ENCODE assay signal across 38 mouse cellular contexts in the genomic region with DNA sequence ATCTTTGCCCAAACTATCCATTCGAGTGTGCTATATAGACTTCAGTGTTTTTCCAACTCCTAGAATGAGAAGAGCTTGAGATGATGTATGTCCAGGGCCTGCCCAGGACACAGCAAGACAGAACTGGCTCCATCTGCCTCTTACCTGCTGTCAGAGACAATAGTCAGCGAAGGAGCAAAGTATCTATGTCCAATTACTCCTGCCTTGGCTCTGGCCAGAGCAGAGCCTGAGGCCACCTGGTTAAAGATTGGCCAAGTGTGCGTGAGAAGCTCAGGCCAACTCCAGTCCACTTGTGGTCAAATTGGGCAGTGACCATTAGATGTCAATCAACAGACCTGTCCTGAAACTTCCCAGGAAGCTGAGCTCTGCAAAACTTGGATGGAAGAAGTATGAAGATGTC. TPM values are rescaled to one million over a fixed set of nuclear protein-coding genes. Genes with fewer than 3 reads are reported as not detected.
DNase-seq lines count a peak whose midpoint lies in the region; ATAC-seq and TF ChIP-seq lines count a peak whose summit lies in the region.
"Had no signal": no experiment of that assay in that cellular context is flagged by ENCODE, and none has a peak within 500 bp of the region (broad histone marks: within the 10 kb centered on the region; RNA-seq: fewer than 3 reads in every experiment).

No protein-coding gene starts in this region.

- no peak overlapping the region for H3K9ac ChIP-seq in kidney, embryonic 14.5 days (ENCODE audit: low read depth, low read length)
- no peak overlapping the region for H3K9ac ChIP-seq in kidney, postnatal 0 days (ENCODE audit: low read depth, low read length)
- H3K9ac ChIP-seq: embryonic facial prominence, embryonic 12.5 days; heart, embryonic 13.5 days; hindbrain, embryonic 15.5 days; limb, embryonic 12.5 days; midbrain, embryonic 13.5 days had no signal

- no peak for ATAC-seq in kidney, embryonic 14.5 days (ENCODE audit: low FRiP score, low TSS enrichment)
- ATAC-seq in kidney, postnatal 0 days (replicated peaks; ENCODE audit: low FRiP score, low read depth), result peak; percentile 80
- no peak for ATAC-seq in erythroid progenitor cell, adult 5-6 weeks (replicated peaks; ENCODE audit: low FRiP score, poor library complexity, severe bottlenecking)
- ATAC-seq: forebrain, embryonic 16.5 days; inflammation-experienced regulatory T-cells, adult 6 months; midbrain, embryonic 13.5 days had no signal

- no peak overlapping the region for H3K4me3 ChIP-seq in kidney, embryonic 14.5 days (ENCODE audit: low read length)
- no peak overlapping the region for H3K4me3 ChIP-seq in kidney, adult 2 months (ENCODE audit: insufficient read depth, low read depth, low read length)
- no peak overlapping the region for H3K4me3 ChIP-seq in kidney, postnatal 0 days (replicated peaks; ENCODE audit: low read depth, low read length)
- H3K4me3 ChIP-seq: embryonic facial prominence, embryonic 12.5 days; forebrain, embryonic 10.5 days; gastrocnemius, adult 2 months; heart, adult 2 months; heart, embryonic 13.5 days; hindbrain, embryonic 15.5 days; limb, embryonic 12.5 days; midbrain, embryonic 13.5 days had no signal

- no peak overlapping the region for H3K4me2 ChIP-seq in kidney, embryonic 14.5 days (replicated peaks; ENCODE audit: low read depth, low read length)
- H3K4me2 ChIP-seq in kidney, postnatal 0 days (ENCODE audit: low read length), result no peak overlapping the region
- H3K4me2 ChIP-seq: embryonic facial prominence, embryonic 12.5 days; heart, embryonic 13.5 days; hindbrain, embryonic 15.5 days; limb, embryonic 12.5 days; midbrain, embryonic 13.5 days had no signal

- no peaks in the 10 kb centered on the region for H3K36me3 ChIP-seq in kidney, embryonic 14.5 days (ENCODE audit: control insufficient read depth, insufficient read depth, low read length)
- H3K36me3 ChIP-seq in kidney, adult 2 months (ENCODE audit: control insufficient read depth, insufficient read depth, low read length), result no peaks in the 10 kb centered on the region
- H3K36me3 ChIP-seq in kidney, postnatal 0 days (ENCODE audit: insufficient read depth, low read length), result no peaks in the 10 kb centered on the region
- H3K36me3 ChIP-seq: embryonic facial prominence, embryonic 12.5 days; forebrain, embryonic 10.5 days; G1E; heart, embryonic 13.5 days; hindbrain, embryonic 15.5 days; limb, embryonic 12.5 days; midbrain, embryonic 13.5 days had no signal

- WGBS in kidney, embryonic 14.5 days, result 74% methylated on average over 3 of the region's 3 CpGs
- 43% methylated on average over 3 of the region's 3 CpGs for WGBS in kidney, adult 2 months
- 66% methylated on average over 3 of the region's 3 CpGs for WGBS in kidney, postnatal 0 days

- intact Hi-C loops in left cerebral cortex, postnatal 25 days (cut with DNase I), result no loop called here

- no peak overlapping the region for H3K27ac ChIP-seq in kidney, embryonic 14.5 days (ENCODE audit: low read depth, low read length)
- no peak overlapping the region for H3K27ac ChIP-seq in kidney, adult 2 months (ENCODE audit: insufficient read depth, low read depth, low read length)
- H3K27ac ChIP-seq in kidney, postnatal 0 days, result no peak overlapping the region
- H3K27ac ChIP-seq: embryonic facial prominence, embryonic 12.5 days; forebrain, embryonic 10.5 days; gastrocnemius, adult 2 months; heart, embryonic 13.5 days; hindbrain, embryonic 15.5 days; limb, embryonic 12.5 days; macrophage; midbrain, embryonic 13.5 days had no signal

- no peak for TF ChIP-seq POLR2A in kidney, adult 2 months (IDR thresholded peaks at IDR 0.05; ENCODE audit: low read depth, low read length)

- H3K27me3 ChIP-seq in kidney, embryonic 14.5 days (ENCODE audit: control insufficient read depth, insufficient read depth, low read length), result no peaks in the 10 kb centered on the region
- no peaks in the 10 kb centered on the region for H3K27me3 ChIP-seq in kidney, adult 2 months (replicated peaks; ENCODE audit: control insufficient read depth, insufficient read depth, low read length)
- H3K27me3 ChIP-seq in kidney, postnatal 0 days (ENCODE audit: insufficient read depth, low read length), result no peaks in the 10 kb centered on the region
- H3K27me3 ChIP-seq: embryonic facial prominence, embryonic 12.5 days; hindbrain, embryonic 15.5 days; limb, embryonic 12.5 days; midbrain, embryonic 13.5 days had no signal

- no peak for TF ChIP-seq CTCF in kidney, adult 2 months (conservative IDR thresholded peaks at IDR 0.05; ENCODE audit: insufficient read depth, insufficient read length, low read depth, low read length)
- TF ChIP-seq CTCF in kidney, postnatal 0 days (IDR thresholded peaks at IDR 0.05; ENCODE audit: low read depth), result no peak

- H3K9me3 ChIP-seq in kidney, embryonic 14.5 days (ENCODE audit: control insufficient read depth, low read length), result no peaks in the 10 kb centered on the region
- H3K9me3 ChIP-seq in kidney, postnatal 0 days (replicated peaks; ENCODE audit: low read length), result no peaks in the 10 kb centered on the region
- H3K9me3 ChIP-seq: embryonic facial prominence, embryonic 12.5 days; forebrain, embryonic 10.5 days; G1E; heart, embryonic 13.5 days; hindbrain, embryonic 15.5 days; limb, embryonic 12.5 days; midbrain, embryonic 13.5 days had no signal

- peak; percentile 89 for DNase-seq in kidney, adult 11 months
- peak; percentile 94 for DNase-seq in kidney, adult 2 months
- no peak for DNase-seq in kidney, postnatal 0 days (ENCODE audit: low spot score)
- peak; percentile 36 to 63 for DNase-seq in kidney, postnatal 4 days
- no peak for DNase-seq in left cerebral cortex, postnatal 25 days (ENCODE audit: low spot score in 2 of 2)
- DNase-seq in adrenal gland, postnatal 25 days, result no peak
- DNase-seq: adrenal gland, postnatal 10 days; cerebellum, adult 11 months; cerebellum, adult 9-10 months; embryo, embryonic 11 days; gastrocnemius, adult 2 months; gastrocnemius, postnatal 36 days; heart, adult 2 months; heart, postnatal 10 days; lung, adult 2 months; lung, postnatal 10 days; thymus, postnatal 14 days had no signal

- no peaks in the 10 kb centered on the region for H3K4me1 ChIP-seq in kidney, embryonic 14.5 days (ENCODE audit: control insufficient read depth, insufficient read depth, low read length)
- H3K4me1 ChIP-seq in kidney, adult 2 months (ENCODE audit: control insufficient read depth, insufficient read depth, low read length), result peaks cover 14% of the 10 kb centered on the region; the same call in 1 of the 2 replicates
- H3K4me1 ChIP-seq in kidney, postnatal 0 days (replicated peaks; ENCODE audit: insufficient read depth, low read length), result 0 out of 2 replicates have a peak, but pooled peaks cover 5% of the 10 kb centered on the region
- H3K4me1 ChIP-seq: embryonic facial prominence, embryonic 12.5 days; forebrain, embryonic 10.5 days; hindbrain, embryonic 15.5 days; limb, embryonic 12.5 days; midbrain, embryonic 13.5 days had no signal

RNA-seq across cellular contexts. Expression of a gene that starts 13.9 kb away (rescaled TPM):
- polyA plus RNA-seq in kidney, embryonic 14.5 days (2014; fragmentation: Nextera tagmentation; extraction: Ambion mirVana), result not detected in 2 replicates
- 0.07 TPM in 1 of 2 replicates, not detected in the other for polyA plus RNA-seq in kidney, adult 2 months (2012; rRNA removed)
- not detected in 2 replicates for polyA plus RNA-seq in kidney, postnatal 0 days (2015; fragmentation: Nextera tagmentation; extraction: Ambion mirVana)
- total RNA-seq in left cerebral cortex, postnatal 25 days (2021), result not detected
- total RNA-seq in adrenal gland, postnatal 25 days (2021), result 5.5 TPM in 1 of 2 replicates, not detected in the other
- total RNA-seq in erythroid progenitor cell, adult 5-6 weeks (2015; ENCODE audit: low replicate concordance), result not detected in 2 replicates
- total RNA-seq in erythroid progenitor cell, adult 5-6 weeks (2017; ENCODE audit: low replicate concordance), result not detected in 2 replicates
- total RNA-seq: G1E; gastrocnemius, adult 2 months; gastrocnemius, postnatal 36 days; heart, adult 2 months; heart, postnatal 10 days; hematopoietic stem cell, adult 5-6 weeks; layer of hippocampus, postnatal 10 days; left cerebral cortex, adult 18-20 months; left cerebral cortex, postnatal 14 days; megakaryocyte-erythroid progenitor cell, adult 5-6 weeks; monocyte, adult 5-6 weeks had no signal
- polyA plus RNA-seq: embryonic facial prominence, embryonic 12.5 days; forebrain, embryonic 10.5 days; forebrain, embryonic 16.5 days; G1E; heart, adult 2 months; heart, embryonic 13.5 days; hindbrain, embryonic 15.5 days; inflammation-experienced regulatory T-cells, adult 6 months; large intestine, adult 2 months; limb, embryonic 12.5 days; macrophage; midbrain, embryonic 13.5 days; neural tube, embryonic 14.5 days; stomach, embryonic 16.5 days had no signal

RNA-seq across cellular contexts. Expression of a gene that starts 16.1 kb away (rescaled TPM):
- 24.3 and 26.1 TPM in 2 replicates for polyA plus RNA-seq in kidney, embryonic 14.5 days (2014; fragmentation: Nextera tagmentation; extraction: Ambion mirVana)
- polyA plus RNA-seq in kidney, adult 2 months (2012; rRNA removed), result 30.9 and 42.4 TPM in 2 replicates
- 23.9 and 25.2 TPM in 2 replicates for polyA plus RNA-seq in kidney, postnatal 0 days (2015; fragmentation: Nextera tagmentation; extraction: Ambion mirVana)
- 10 to 100 TPM; 35.8 to 37.8 TPM for total RNA-seq in left cerebral cortex, postnatal 25 days (2021)
- total RNA-seq in adrenal gland, postnatal 25 days (2021), result 70.4 and 105 TPM in 2 replicates
- 34.6 and 46.1 TPM in 2 replicates for total RNA-seq in erythroid progenitor cell, adult 5-6 weeks (2015; ENCODE audit: low replicate concordance)
- 46.2 and 46.5 TPM in 2 replicates for total RNA-seq in erythroid progenitor cell, adult 5-6 weeks (2017; ENCODE audit: low replicate concordance)

RNA-seq across cellular contexts. Expression of a gene that starts 18.2 kb away (rescaled TPM):
- polyA plus RNA-seq in kidney, embryonic 14.5 days (2014; fragmentation: Nextera tagmentation; extraction: Ambion mirVana), result 0.08 and 0.11 TPM in 2 replicates
- 0.97 and 1.0 TPM in 2 replicates for polyA plus RNA-seq in kidney, adult 2 months (2012; rRNA removed)
- polyA plus RNA-seq in kidney, postnatal 0 days (2015; fragmentation: Nextera tagmentation; extraction: Ambion mirVana), result 0.29 and 0.34 TPM in 2 replicates
- total RNA-seq in left cerebral cortex, postnatal 25 days (2021), result under 1 TPM in 1 of 2 experiments, not detected in 1; 0.14 TPM
- 0.12 and 0.57 TPM in 2 replicates for total RNA-seq in adrenal gland, postnatal 25 days (2021)
- total RNA-seq in erythroid progenitor cell, adult 5-6 weeks (2015; ENCODE audit: low replicate concordance), result not detected in 2 replicates
- total RNA-seq in erythroid progenitor cell, adult 5-6 weeks (2017; ENCODE audit: low replicate concordance), result not detected in 2 replicates
- total RNA-seq: G1E; heart, postnatal 10 days; hematopoietic stem cell, adult 5-6 weeks; monocyte, adult 5-6 weeks had no signal
- polyA plus RNA-seq: embryonic facial prominence, embryonic 12.5 days; G1E; heart, embryonic 13.5 days; limb, embryonic 12.5 days; macrophage; midbrain, embryonic 13.5 days had no signal

RNA-seq across cellular contexts. Expression of a gene that starts 38.8 kb away (rescaled TPM):
- 20.7 and 24.1 TPM in 2 replicates for polyA plus RNA-seq in kidney, embryonic 14.5 days (2014; fragmentation: Nextera tagmentation; extraction: Ambion mirVana)
- polyA plus RNA-seq in kidney, adult 2 months (2012; rRNA removed), result 7.9 and 8.4 TPM in 2 replicates
- polyA plus RNA-seq in kidney, postnatal 0 days (2015; fragmentation: Nextera tagmentation; extraction: Ambion mirVana), result 23.1 and 26.4 TPM in 2 replicates
- 10 to 100 TPM; 12.9 to 13.5 TPM for total RNA-seq in left cerebral cortex, postnatal 25 days (2021)
- total RNA-seq in adrenal gland, postnatal 25 days (2021), result 10.5 and 11.2 TPM in 2 replicates
- total RNA-seq in erythroid progenitor cell, adult 5-6 weeks (2015; ENCODE audit: low replicate concordance), result 5.8 and 7.5 TPM in 2 replicates
- total RNA-seq in erythroid progenitor cell, adult 5-6 weeks (2017; ENCODE audit: low replicate concordance), result 2.8 and 8.6 TPM in 2 replicates

RNA-seq across cellular contexts. Expression of a gene that starts 49.0 kb away (rescaled TPM):
- polyA plus RNA-seq in kidney, embryonic 14.5 days (2014; fragmentation: Nextera tagmentation; extraction: Ambion mirVana), result not detected in 2 replicates
- polyA plus RNA-seq in kidney, adult 2 months (2012; rRNA removed), result 0.08 TPM in 1 of 2 replicates, not detected in the other
- polyA plus RNA-seq in kidney, postnatal 0 days (2015; fragmentation: Nextera tagmentation; extraction: Ambion mirVana), result not detected in 2 replicates
- total RNA-seq in left cerebral cortex, postnatal 25 days (2021), result not detected
- not detected in 2 replicates for total RNA-seq in adrenal gland, postnatal 25 days (2021)
- not detected in 2 replicates for total RNA-seq in erythroid progenitor cell, adult 5-6 weeks (2015; ENCODE audit: low replicate concordance)
- not detected in 2 replicates for total RNA-seq in erythroid progenitor cell, adult 5-6 weeks (2017; ENCODE audit: low replicate concordance)
- total RNA-seq: adrenal gland, postnatal 10 days; G1E; gastrocnemius, adult 2 months; gastrocnemius, postnatal 36 days; heart, adult 2 months; heart, postnatal 10 days; hematopoietic stem cell, adult 5-6 weeks; layer of hippocampus, postnatal 10 days; left cerebral cortex, adult 18-20 months; left cerebral cortex, postnatal 14 days; megakaryocyte-erythroid progenitor cell, adult 5-6 weeks; monocyte, adult 5-6 weeks had no signal
- polyA plus RNA-seq: embryonic facial prominence, embryonic 12.5 days; forebrain, embryonic 10.5 days; forebrain, embryonic 16.5 days; G1E; heart, embryonic 13.5 days; hindbrain, embryonic 15.5 days; limb, embryonic 12.5 days; macrophage; midbrain, embryonic 13.5 days; neural tube, embryonic 14.5 days; stomach, embryonic 16.5 days had no signal

Comparison
In these comparisons a context has a peak if more than half of its experiments do, and no peak if none do; other contexts are left out.
1. DNase-seq: peak in kidney, adult 11 months (single experiment), kidney, adult 2 months (single experiment) and kidney, postnatal 4 days (2 of 2); none in kidney, postnatal 0 days (single experiment), left cerebral cortex, postnatal 25 days (0 of 2) and adrenal gland, postnatal 25 days (single experiment).